ENCODE assay signal across 8 mouse cellular contexts in genomic region chr6:97179367-97179828, GRCm38 (mm10). TPM values are rescaled to one million over a fixed set of nuclear protein-coding genes. Genes with fewer than 3 reads are reported as not detected.
DNase-seq lines count a peak whose midpoint lies in the region; ATAC-seq and TF ChIP-seq lines count a peak whose summit lies in the region.

No protein-coding gene starts in this region.

- ATAC-seq in kidney, embryonic 15.5 days (replicated peaks; ENCODE audit: low FRiP score) = no peak; the same call in 1 of the 2 replicates
- peak; percentile 75 for ATAC-seq in Patski
- peak; percentile 62; the same call in 1 of the 2 replicates for ATAC-seq in forebrain, embryonic 15.5 days (replicated peaks)
- peak; percentile 65 for ATAC-seq in liver, embryonic 13.5 days (ENCODE audit: low read depth)
- ATAC-seq in stomach, embryonic 14.5 days (ENCODE audit: insufficient number of reproducible peaks, insufficient read depth, low FRiP score, low read depth) = peak; percentile 53

- peak overlapping the region; percentile 90 for H3K9ac ChIP-seq in kidney, embryonic 15.5 days
- H3K9ac ChIP-seq in forebrain, embryonic 15.5 days (replicated peaks) = peak overlapping the region; percentile 90
- H3K9ac ChIP-seq in liver, embryonic 13.5 days = peak overlapping the region; percentile 93
- H3K9ac ChIP-seq in stomach, embryonic 14.5 days (replicated peaks; ENCODE audit: low read depth, low read length) = peak overlapping the region; percentile 88

- CTCF ChIA-PET in Patski (lab: Charles Lee) = interaction anchor here (0.8 to 2.7 kb wide), 4 partner anchors 11 to 132 kb away, joined by 3 to 11 read pairs (median 6); no protein-coding TSS in a partner anchor

- H3K4me2 ChIP-seq in kidney, embryonic 15.5 days = peak overlapping the region; percentile 76
- peak overlapping the region; percentile 52 for H3K4me2 ChIP-seq in forebrain, embryonic 15.5 days (replicated peaks)
- peak overlapping the region; percentile 82 for H3K4me2 ChIP-seq in liver, embryonic 13.5 days
- H3K4me2 ChIP-seq in stomach, embryonic 14.5 days (replicated peaks; ENCODE audit: low read depth, low read length) = peak overlapping the region; percentile 74

- POLR2A ChIA-PET in Patski (lab: Charles Lee) = interaction anchor here (0.9 to 1.4 kb wide), 3 partner anchors 9 to 31 kb away, joined by 3 read pairs; partner anchors contain the start of gene Arl6ip5

- H3K4me1 ChIP-seq in kidney, embryonic 15.5 days = peaks cover 35% of the 10 kb centered on the region
- H3K4me1 ChIP-seq in forebrain, embryonic 15.5 days = peaks cover 29% of the 10 kb centered on the region
- H3K4me1 ChIP-seq in liver, embryonic 13.5 days (replicated peaks) = peaks cover 44% of the 10 kb centered on the region
- peaks cover 12% of the 10 kb centered on the region; the same call in 1 of the 2 replicates for H3K4me1 ChIP-seq in stomach, embryonic 14.5 days (ENCODE audit: control insufficient read depth, insufficient read depth, low read length)

- peak overlapping the region; percentile 77 for H3K4me3 ChIP-seq in kidney, embryonic 15.5 days (replicated peaks)
- peak overlapping the region; percentile 95 for H3K4me3 ChIP-seq in forebrain, embryonic 15.5 days
- peak overlapping the region; percentile 84 for H3K4me3 ChIP-seq in liver, embryonic 13.5 days (replicated peaks)
- peak overlapping the region; percentile 83 for H3K4me3 ChIP-seq in stomach, embryonic 14.5 days (ENCODE audit: low read depth, low read length)

- DNase-seq in kidney, postnatal 14 days = no peak
- DNase-seq in Patski (ENCODE audit: low read depth, low spot score) = peak; percentile 54
- no peak for DNase-seq in liver, embryonic 13.5 days
- no peak for DNase-seq in frontal cortex, postnatal 25 days (ENCODE audit: low spot score in 2 of 2)
- DNase-seq in retina, postnatal 1 day = no peak

- 5% methylated on average over 11 of the region's 11 CpGs for WGBS in kidney, embryonic 15.5 days
- 10% methylated on average over 11 of the region's 11 CpGs for WGBS in forebrain, embryonic 15.5 days
- 15% methylated on average over 11 of the region's 11 CpGs for WGBS in liver, embryonic 13.5 days (ENCODE audit: insufficient replicate concordance)
- 5% methylated on average over 11 of the region's 11 CpGs for WGBS in stomach, embryonic 14.5 days

- in situ Hi-C loops in Patski (cut with MboI; ENCODE audit: low pct_unique_long_range_greater_than_20kb) = no loop called here

- peak overlapping the region; percentile 97 for H3K27ac ChIP-seq in kidney, embryonic 15.5 days
- peak overlapping the region; percentile 85 for H3K27ac ChIP-seq in forebrain, embryonic 15.5 days (replicated peaks)
- H3K27ac ChIP-seq in liver, embryonic 13.5 days = peak overlapping the region; percentile 90
- H3K27ac ChIP-seq in stomach, embryonic 14.5 days (ENCODE audit: low read length) = peak overlapping the region; percentile 92

- peaks cover 27% of the 10 kb centered on the region for H3K36me3 ChIP-seq in kidney, embryonic 15.5 days
- H3K36me3 ChIP-seq in forebrain, embryonic 15.5 days = peaks cover 20% of the 10 kb centered on the region; the same call in 1 of the 2 replicates
- H3K36me3 ChIP-seq in liver, embryonic 13.5 days = peaks cover 16% of the 10 kb centered on the region
- H3K36me3 ChIP-seq in stomach, embryonic 14.5 days (ENCODE audit: control insufficient read depth, insufficient read depth, low read length) = peaks cover 10% of the 10 kb centered on the region; the same call in 1 of the 2 replicates

- no peak for TF ChIP-seq CTCF in Patski (IDR thresholded peaks at IDR 0.05)

- H3K9me3 ChIP-seq in kidney, embryonic 15.5 days (replicated peaks) = no peaks in the 10 kb centered on the region
- no peaks in the 10 kb centered on the region for H3K9me3 ChIP-seq in forebrain, embryonic 15.5 days
- no peaks in the 10 kb centered on the region for H3K9me3 ChIP-seq in liver, embryonic 13.5 days (replicated peaks)
- H3K9me3 ChIP-seq in stomach, embryonic 14.5 days (ENCODE audit: control insufficient read depth, low read depth, low read length) = no peaks in the 10 kb centered on the region

- H3K27me3 ChIP-seq in kidney, embryonic 15.5 days = no peaks in the 10 kb centered on the region
- H3K27me3 ChIP-seq in Patski = no peaks in the 10 kb centered on the region
- no peaks in the 10 kb centered on the region for H3K27me3 ChIP-seq in forebrain, embryonic 15.5 days
- no peaks in the 10 kb centered on the region for H3K27me3 ChIP-seq in liver, embryonic 13.5 days
- no peaks in the 10 kb centered on the region for H3K27me3 ChIP-seq in stomach, embryonic 14.5 days (ENCODE audit: control insufficient read depth, insufficient read depth, low read length)

RNA-seq across cellular contexts. Expression of gene Tmf1, which starts 0.5 kb away (rescaled TPM):
- 34.7 and 39.5 TPM in 2 replicates for polyA plus RNA-seq in kidney, embryonic 15.5 days (2015; fragmentation: Nextera tagmentation; extraction: Ambion mirVana)
- polyA plus RNA-seq in Patski (2021) = 49.1 TPM
- polyA plus RNA-seq in forebrain, embryonic 15.5 days (2015; fragmentation: Nextera tagmentation; extraction: Ambion mirVana) = 36.4 and 37.4 TPM in 2 replicates
- polyA plus RNA-seq in liver, embryonic 13.5 days (2015; fragmentation: Nextera tagmentation; extraction: Ambion mirVana) = 17.3 and 21.5 TPM in 2 replicates
- polyA plus RNA-seq in stomach, embryonic 14.5 days (2014; fragmentation: Nextera tagmentation; extraction: Ambion mirVana) = 34.4 and 36.1 TPM in 2 replicates

RNA-seq across cellular contexts. Expression of gene Uba3, which starts 26.0 kb away (rescaled TPM):
- 74.1 and 82.6 TPM in 2 replicates for polyA plus RNA-seq in kidney, embryonic 15.5 days (2015; fragmentation: Nextera tagmentation; extraction: Ambion mirVana)
- polyA plus RNA-seq in Patski (2021) = 118 TPM
- 98.7 and 102 TPM in 2 replicates for polyA plus RNA-seq in forebrain, embryonic 15.5 days (2015; fragmentation: Nextera tagmentation; extraction: Ambion mirVana)
- 31.3 and 38.0 TPM in 2 replicates for polyA plus RNA-seq in liver, embryonic 13.5 days (2015; fragmentation: Nextera tagmentation; extraction: Ambion mirVana)
- 79.9 and 85.7 TPM in 2 replicates for polyA plus RNA-seq in stomach, embryonic 14.5 days (2014; fragmentation: Nextera tagmentation; extraction: Ambion mirVana)

RNA-seq across cellular contexts. Expression of gene Eogt, which starts 30.4 kb away (rescaled TPM):
- polyA plus RNA-seq in kidney, embryonic 15.5 days (2015; fragmentation: Nextera tagmentation; extraction: Ambion mirVana) = 18.7 and 20.1 TPM in 2 replicates
- polyA plus RNA-seq in Patski (2021) = 38.3 TPM
- 8.0 and 8.2 TPM in 2 replicates for polyA plus RNA-seq in forebrain, embryonic 15.5 days (2015; fragmentation: Nextera tagmentation; extraction: Ambion mirVana)
- 2.0 and 2.3 TPM in 2 replicates for polyA plus RNA-seq in liver, embryonic 13.5 days (2015; fragmentation: Nextera tagmentation; extraction: Ambion mirVana)
- polyA plus RNA-seq in stomach, embryonic 14.5 days (2014; fragmentation: Nextera tagmentation; extraction: Ambion mirVana) = 9.9 and 11.7 TPM in 2 replicates

RNA-seq across cellular contexts. Expression of gene Arl6ip5, which starts 31.1 kb away (rescaled TPM):
- polyA plus RNA-seq in kidney, embryonic 15.5 days (2015; fragmentation: Nextera tagmentation; extraction: Ambion mirVana) = 69.1 and 76.4 TPM in 2 replicates
- 165 TPM for polyA plus RNA-seq in Patski (2021)
- polyA plus RNA-seq in forebrain, embryonic 15.5 days (2015; fragmentation: Nextera tagmentation; extraction: Ambion mirVana) = 111 and 114 TPM in 2 replicates
- 34.8 and 41.8 TPM in 2 replicates for polyA plus RNA-seq in liver, embryonic 13.5 days (2015; fragmentation: Nextera tagmentation; extraction: Ambion mirVana)
- 29.0 and 34.5 TPM in 2 replicates for polyA plus RNA-seq in stomach, embryonic 14.5 days (2014; fragmentation: Nextera tagmentation; extraction: Ambion mirVana)
